Mouse (Mus musculus) MEL (cell line): ENCODE results near the gene Ptpn1.

Source experiments
- BHLHE40 ChIP-seq: IDR thresholded peaks from 2 replicates; pipeline ENCODE4 v1.6.1; 2012; ENCODE audit warnings: low read depth, mild to moderate bottlenecking, inconsistent platforms, low read length, improper control_type of control experiment, borderline replicate concordance
- CTCF ChIP-seq, 3 experiments: IDR thresholded peaks in 2 of 3; conservative IDR thresholded peaks in 1 of 3; 2 replicates each; pipeline ENCODE4 v1.5.1; 2011 to 2012; ENCODE audit warnings: low read length in 3 of 3, low read depth in 2 of 3, mild to moderate bottlenecking in 2 of 3, improper control_type of control experiment in 1 of 3, inconsistent platforms in 1 of 3, mixed read lengths in 1 of 3, moderate library complexity in 1 of 3; ENCODE audit not compliant: control insufficient read depth in 1 of 3, insufficient read depth in 1 of 3, poor library complexity in 1 of 3, severe bottlenecking in 1 of 3
- GATA1 ChIP-seq: IDR thresholded peaks from 2 replicates; pipeline ENCODE4 v1.6.1; 2011; ENCODE audit warnings: low read depth, low read length, improper control_type of control experiment
- HCFC1 ChIP-seq: IDR thresholded peaks from 2 replicates; pipeline ENCODE4 v1.6.1; 2012; ENCODE audit warnings: low read depth, mild to moderate bottlenecking, inconsistent platforms, low read length, improper control_type of control experiment, moderate library complexity
- JUND ChIP-seq: IDR thresholded peaks from 2 replicates; pipeline ENCODE4 v1.6.1; 2011; ENCODE audit warnings: low read depth, mild to moderate bottlenecking, improper control_type of control experiment, low read length
- MYC ChIP-seq: IDR thresholded peaks from 2 replicates; pipeline ENCODE4 v1.6.1; 2011; ENCODE audit warnings: low read depth, mild to moderate bottlenecking, low read length, improper control_type of control experiment, moderate library complexity
- POLR2A ChIP-seq, 2 experiments: IDR thresholded peaks; 2 replicates each; pipeline ENCODE4 v1.6.1; 2011 to 2012; ENCODE audit warnings: low read length in 2 of 2, mild to moderate bottlenecking in 2 of 2, control low read depth in 1 of 2, improper control_type of control experiment in 1 of 2, low read depth in 1 of 2, moderate library complexity in 1 of 2; ENCODE audit not compliant: control insufficient read depth in 1 of 2, insufficient read depth in 1 of 2, poor library complexity in 1 of 2
- POLR2AphosphoS2 ChIP-seq: IDR thresholded peaks from 2 replicates; pipeline ENCODE4 v1.6.1; 2011; ENCODE audit warnings: low read length, improper control_type of control experiment
- POLR2AphosphoS5 ChIP-seq: IDR thresholded peaks from 2 replicates; pipeline ENCODE4 v1.6.1; 2012; ENCODE audit warnings: low read depth, borderline replicate concordance, mild to moderate bottlenecking, inconsistent platforms, low read length, moderate library complexity, mixed read lengths
- TCF12 ChIP-seq: IDR thresholded peaks from 2 replicates; pipeline ENCODE4 v1.6.1; 2014; ENCODE audit warnings: low read depth, mild to moderate bottlenecking, inconsistent platforms, low read length, improper control_type of control experiment, moderate library complexity
- USF1 ChIP-seq: IDR thresholded peaks from 2 replicates; pipeline ENCODE4 v1.6.1; 2014; ENCODE audit warnings: low read depth, mild to moderate bottlenecking, inconsistent platforms, low read length, improper control_type of control experiment, moderate library complexity
- ZMIZ1 ChIP-seq: IDR thresholded peaks from 2 replicates; pipeline ENCODE4 v1.6.1; 2012; ENCODE audit warnings: low read depth, mild to moderate bottlenecking, inconsistent platforms, low read length, improper control_type of control experiment, moderate library complexity

DNA sequence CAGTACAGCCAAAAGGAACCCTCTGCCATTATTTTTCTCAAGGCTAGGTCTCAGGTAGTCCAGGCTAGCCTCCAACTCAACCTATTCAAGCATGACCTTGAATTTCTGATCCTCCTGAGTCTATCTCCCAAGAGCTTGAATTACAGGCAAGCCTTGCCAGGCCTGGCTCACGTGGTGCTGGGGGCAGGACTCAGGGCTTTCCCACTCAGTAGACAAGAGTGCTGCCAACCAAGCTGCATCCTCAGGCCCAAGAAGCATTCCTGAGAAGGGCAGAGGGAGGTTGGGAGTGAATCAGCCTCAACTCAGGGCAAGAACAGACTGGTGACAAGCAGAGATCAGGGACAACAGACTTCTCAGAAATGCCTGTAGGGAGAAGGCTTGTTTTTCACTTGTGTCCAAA, 12.8 kb upstream of the Ptpn1 start:
- TF ChIP-seq CTCF (IDR thresholded peaks at IDR 0.05 in 2 of 3, conservative IDR thresholded peaks at IDR 0.05 in 1 of 3; ENCODE audit: control insufficient read depth in 1 of 3, insufficient read depth in 1 of 3, low read depth in 2 of 3, low read length in 3 of 3, poor library complexity in 1 of 3, severe bottlenecking in 1 of 3) (no peak), POLR2A (IDR thresholded peaks at IDR 0.05; ENCODE audit: control insufficient read depth in 1 of 2, insufficient read depth in 1 of 2, low read depth in 1 of 2, low read length in 2 of 2, poor library complexity in 1 of 2) (no peak), JUND (no peak), USF1 (no peak), POLR2AphosphoS2 (no peak), HCFC1 (no peak), GATA1 (no peak), BHLHE40 (no peak), POLR2AphosphoS5 (no peak), MYC (no peak), ZMIZ1 (no peak), TCF12 (no peak)
